Mouse (Mus musculus) MEL (cell line): ENCODE measurements at regions not wholly inside any gene's neighbourhood (a gene's known extent, or its start where the extent isn't known, plus 50 kb on each side); places are given as distances from the start of the nearest gene placed in this dataset.
A peak's percentile ranks its signal among the peaks of the same experiment; 100 is the strongest.

Experiments
- DNase-seq: peaks from one replicate; pipeline ENCODE4 v3.0.0; 2011; ENCODE audit warnings: low read depth, low spot score
- H3K27ac ChIP-seq: 2 replicates; pipeline ENCODE4 v1.5.1; 2012; ENCODE audit warnings: low read depth, mild to moderate bottlenecking, control low read depth, low read length, moderate library complexity; ENCODE audit not compliant: control insufficient read depth
- H3K27me3 ChIP-seq, 2 experiments: fragments of 150-350 bp in 1 of 2; sonication (generic) in 1 of 2; 2 replicates each; pipeline ENCODE4 v1.6.1; 2012; ENCODE audit warnings: low read length in 2 of 2, mild to moderate bottlenecking in 2 of 2, improper control_type of control experiment in 1 of 2, moderate library complexity in 1 of 2; ENCODE audit not compliant: insufficient read depth in 2 of 2, control insufficient read depth in 1 of 2
- H3K36me3 ChIP-seq, 2 experiments: 2 replicates each; pipeline ENCODE4 v1.6.1; 2012 to 2014; ENCODE audit warnings: low read length in 2 of 2, improper control_type of control experiment in 1 of 2, inconsistent platforms in 1 of 2, mild to moderate bottlenecking in 1 of 2; ENCODE audit not compliant: insufficient read depth in 2 of 2, control insufficient read depth in 1 of 2
- H3K4me1 ChIP-seq, 2 experiments: fragments of 150-350 bp in 1 of 2; sonication (generic) in 1 of 2; 2 replicates each; pipeline ENCODE4 v1.6.1; 2012; ENCODE audit warnings: low read length in 2 of 2, improper control_type of control experiment in 1 of 2, mild to moderate bottlenecking in 1 of 2; ENCODE audit not compliant: insufficient read depth in 2 of 2, control insufficient read depth in 1 of 2
- H3K4me3 ChIP-seq, 2 experiments: fragments of 150-350 bp in 1 of 2; sonication (generic) in 1 of 2; 2 replicates each; pipeline ENCODE4 v1.5.1; 2012; ENCODE audit warnings: low read depth in 2 of 2, low read length in 2 of 2, mild to moderate bottlenecking in 2 of 2, moderate library complexity in 2 of 2, control low read depth in 1 of 2, improper control_type of control experiment in 1 of 2; ENCODE audit not compliant: control insufficient read depth in 1 of 2, insufficient read depth in 1 of 2
- H3K79me2 ChIP-seq: 2 replicates; pipeline ENCODE4 v1.6.1; 2012; ENCODE audit warnings: mild to moderate bottlenecking, low read length, moderate library complexity; ENCODE audit not compliant: control insufficient read depth, poor library complexity, insufficient read depth
- H3K9ac ChIP-seq: 2 replicates; pipeline ENCODE4 v1.6.1; 2012; ENCODE audit warnings: low read depth, mild to moderate bottlenecking, control low read depth, low read length, moderate library complexity; ENCODE audit not compliant: control insufficient read depth, poor library complexity, severe bottlenecking
- H3K9me3 ChIP-seq: fragments of 150-350 bp; sonication (generic); replicated peaks from 2 replicates; pipeline ENCODE4 v1.6.1; 2012; ENCODE audit warnings: mild to moderate bottlenecking, low read length, improper control_type of control experiment, moderate library complexity; ENCODE audit not compliant: insufficient read depth
- BHLHE40 ChIP-seq: IDR thresholded peaks from 2 replicates; pipeline ENCODE4 v1.6.1; 2012; ENCODE audit warnings: low read depth, mild to moderate bottlenecking, inconsistent platforms, low read length, improper control_type of control experiment, borderline replicate concordance
- CHD1 ChIP-seq: IDR thresholded peaks from 2 replicates; pipeline ENCODE4 v1.6.1; 2012; ENCODE audit warnings: low read depth, mild to moderate bottlenecking, inconsistent platforms, low read length, improper control_type of control experiment
- CHD2 ChIP-seq: IDR thresholded peaks from 2 replicates; pipeline ENCODE4 v1.6.1; 2011; ENCODE audit warnings: low read length, improper control_type of control experiment
- CTCF ChIP-seq, 3 experiments: IDR thresholded peaks in 2 of 3; conservative IDR thresholded peaks in 1 of 3; 2 replicates each; pipeline ENCODE4 v1.5.1; 2011 to 2012; ENCODE audit warnings: low read length in 3 of 3, low read depth in 2 of 3, mild to moderate bottlenecking in 2 of 3, improper control_type of control experiment in 1 of 3, inconsistent platforms in 1 of 3, mixed read lengths in 1 of 3, moderate library complexity in 1 of 3; ENCODE audit not compliant: control insufficient read depth in 1 of 3, insufficient read depth in 1 of 3, poor library complexity in 1 of 3, severe bottlenecking in 1 of 3
- ELF1 ChIP-seq: IDR thresholded peaks from 2 replicates; pipeline ENCODE4 v1.6.1; 2014; ENCODE audit warnings: low read depth, mild to moderate bottlenecking, inconsistent platforms, low read length, improper control_type of control experiment, moderate library complexity
- EP300 ChIP-seq, 2 experiments: IDR thresholded peaks; 2 replicates each; pipeline ENCODE4 v1.6.1; 2011; ENCODE audit warnings: improper control_type of control experiment in 2 of 2, low read length in 2 of 2, low read depth in 1 of 2, mild to moderate bottlenecking in 1 of 2
- ETS1 ChIP-seq: IDR thresholded peaks from 2 replicates; pipeline ENCODE4 v1.6.1; 2012; ENCODE audit warnings: low read depth, mild to moderate bottlenecking, inconsistent platforms, low read length, improper control_type of control experiment, moderate library complexity
- KAT2A ChIP-seq: conservative IDR thresholded peaks from 2 replicates; pipeline ENCODE4 v1.6.1; 2012; ENCODE audit warnings: low read depth, low read length, improper control_type of control experiment, inconsistent platforms
- MAFK ChIP-seq: IDR thresholded peaks from 2 replicates; pipeline ENCODE4 v1.6.1; 2011; ENCODE audit warnings: low read depth, mild to moderate bottlenecking, low read length, improper control_type of control experiment, borderline replicate concordance
- MAX ChIP-seq: IDR thresholded peaks from 2 replicates; pipeline ENCODE4 v1.6.1; 2011; ENCODE audit warnings: low read length, improper control_type of control experiment
- MAZ ChIP-seq: IDR thresholded peaks from 2 replicates; pipeline ENCODE4 v1.6.1; 2012; ENCODE audit warnings: low read depth, mild to moderate bottlenecking, inconsistent platforms, low read length, improper control_type of control experiment
- MEF2A ChIP-seq: IDR thresholded peaks from 2 replicates; pipeline ENCODE4 v1.6.1; 2014; ENCODE audit warnings: low read depth, mild to moderate bottlenecking, inconsistent platforms, low read length, improper control_type of control experiment; ENCODE audit not compliant: poor library complexity, insufficient replicate concordance, severe bottlenecking; ENCODE audit errors: extremely low read depth
- MYB ChIP-seq: IDR thresholded peaks from 2 replicates; pipeline ENCODE4 v1.6.1; 2011; ENCODE audit warnings: mild to moderate bottlenecking, low read depth, low read length, improper control_type of control experiment
- MYC ChIP-seq: IDR thresholded peaks from 2 replicates; pipeline ENCODE4 v1.6.1; 2011; ENCODE audit warnings: low read depth, mild to moderate bottlenecking, low read length, improper control_type of control experiment, moderate library complexity
- NELFE ChIP-seq: IDR thresholded peaks from 2 replicates; pipeline ENCODE4 v1.6.1; 2011; ENCODE audit warnings: low read depth, low read length, improper control_type of control experiment
- POLR2A ChIP-seq, 2 experiments: IDR thresholded peaks; 2 replicates each; pipeline ENCODE4 v1.6.1; 2011 to 2012; ENCODE audit warnings: low read length in 2 of 2, mild to moderate bottlenecking in 2 of 2, control low read depth in 1 of 2, improper control_type of control experiment in 1 of 2, low read depth in 1 of 2, moderate library complexity in 1 of 2; ENCODE audit not compliant: control insufficient read depth in 1 of 2, insufficient read depth in 1 of 2, poor library complexity in 1 of 2
- POLR2AphosphoS5 ChIP-seq: IDR thresholded peaks from 2 replicates; pipeline ENCODE4 v1.6.1; 2012; ENCODE audit warnings: low read depth, borderline replicate concordance, mild to moderate bottlenecking, inconsistent platforms, low read length, moderate library complexity, mixed read lengths
- RAD21 ChIP-seq: IDR thresholded peaks from 2 replicates; pipeline ENCODE4 v1.6.1; 2011; ENCODE audit warnings: mild to moderate bottlenecking, low read depth, low read length, improper control_type of control experiment
- SIN3A ChIP-seq: IDR thresholded peaks from 2 replicates; pipeline ENCODE4 v1.6.1; 2012; ENCODE audit warnings: low read length, improper control_type of control experiment, inconsistent platforms
- TAL1 ChIP-seq: IDR thresholded peaks from 2 replicates; pipeline ENCODE4 v1.6.1; 2012; ENCODE audit warnings: mild to moderate bottlenecking, inconsistent platforms, low read length, moderate library complexity, mixed read lengths
- TBP ChIP-seq: IDR thresholded peaks from 2 replicates; pipeline ENCODE4 v1.8.0; 2011; ENCODE audit warnings: low read depth, low read length, improper control_type of control experiment
- TCF12 ChIP-seq: IDR thresholded peaks from 2 replicates; pipeline ENCODE4 v1.6.1; 2014; ENCODE audit warnings: low read depth, mild to moderate bottlenecking, inconsistent platforms, low read length, improper control_type of control experiment, moderate library complexity
- USF2 ChIP-seq, 2 experiments: IDR thresholded peaks; 2 replicates each; pipeline ENCODE4 v1.6.1; 2011 to 2012; ENCODE audit warnings: improper control_type of control experiment in 2 of 2, low read length in 2 of 2, borderline replicate concordance in 1 of 2, inconsistent platforms in 1 of 2, low read depth in 1 of 2, mild to moderate bottlenecking in 1 of 2; ENCODE audit not compliant: insufficient read depth in 1 of 2
- ZC3H11A ChIP-seq: IDR thresholded peaks from 2 replicates; pipeline ENCODE4 v1.6.1; 2012; ENCODE audit warnings: low read depth, mild to moderate bottlenecking, inconsistent platforms, low read length, improper control_type of control experiment
- ZMIZ1 ChIP-seq: IDR thresholded peaks from 2 replicates; pipeline ENCODE4 v1.6.1; 2012; ENCODE audit warnings: low read depth, mild to moderate bottlenecking, inconsistent platforms, low read length, improper control_type of control experiment, moderate library complexity
- ZNF384 ChIP-seq: IDR thresholded peaks from 2 replicates; pipeline ENCODE4 v1.6.1; 2012; ENCODE audit warnings: low read depth, mild to moderate bottlenecking, inconsistent platforms, low read length, improper control_type of control experiment

DNA sequence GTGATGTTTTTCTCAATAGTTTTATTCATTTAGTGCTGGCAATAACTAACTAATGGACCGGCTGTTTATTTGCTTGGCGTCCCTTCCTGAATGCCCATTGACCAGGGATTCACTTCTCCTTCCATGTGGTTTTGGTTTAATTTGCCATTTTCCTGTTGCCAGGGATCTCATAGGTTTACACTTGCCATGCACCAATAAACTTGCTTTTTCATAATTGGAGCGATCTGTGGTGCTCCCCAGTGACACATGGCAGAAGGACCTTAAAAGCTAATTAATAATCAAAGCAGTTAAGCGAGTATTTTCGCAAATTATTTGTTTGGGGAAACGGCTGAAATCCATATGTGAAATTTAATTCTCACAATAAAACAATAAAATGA, 245.2 kb upstream of the Itga1 start:
- no peaks in the 10 kb centered on the region; a peak in 1 of 4 replicates for H3K36me3 ChIP-seq
- no peaks in the 10 kb centered on the region for H3K9me3 ChIP-seq
- H3K4me3 ChIP-seq = no peak overlapping the region
- no peak for DNase-seq
- TF ChIP-seq BHLHE40 (no peak), POLR2A (IDR thresholded peaks at IDR 0.05; ENCODE audit: control insufficient read depth in 1 of 2, insufficient read depth in 1 of 2, low read depth in 1 of 2, low read length in 2 of 2, poor library complexity in 1 of 2) (no peak), ZMIZ1 (no peak), KAT2A (no peak), CTCF (IDR thresholded peaks at IDR 0.05 in 2 of 3, conservative IDR thresholded peaks at IDR 0.05 in 1 of 3; ENCODE audit: control insufficient read depth in 1 of 3, insufficient read depth in 1 of 3, low read depth in 2 of 3, low read length in 3 of 3, poor library complexity in 1 of 3, severe bottlenecking in 1 of 3) (no peak), MAZ (no peak), EP300 (IDR thresholded peaks at IDR 0.05; ENCODE audit: low read depth in 1 of 2, low read length in 2 of 2) (no peak), ETS1 (no peak), MYB (no peak), ELF1 (no peak), NELFE (no peak), MAFK (no peak), USF2 (IDR thresholded peaks at IDR 0.05; ENCODE audit: borderline replicate concordance in 1 of 2, insufficient read depth in 1 of 2, low read depth in 1 of 2, low read length in 2 of 2) (no peak), ZC3H11A (no peak), CHD1 (no peak), SIN3A (no peak), TBP (no peak)
- H3K27me3 ChIP-seq = no peaks in the 10 kb centered on the region
- H3K27ac ChIP-seq = no peak overlapping the region
- no peaks in the 10 kb centered on the region for H3K4me1 ChIP-seq
- H3K9ac ChIP-seq = no peak overlapping the region
- no peaks in the 10 kb centered on the region for H3K79me2 ChIP-seq

DNA sequence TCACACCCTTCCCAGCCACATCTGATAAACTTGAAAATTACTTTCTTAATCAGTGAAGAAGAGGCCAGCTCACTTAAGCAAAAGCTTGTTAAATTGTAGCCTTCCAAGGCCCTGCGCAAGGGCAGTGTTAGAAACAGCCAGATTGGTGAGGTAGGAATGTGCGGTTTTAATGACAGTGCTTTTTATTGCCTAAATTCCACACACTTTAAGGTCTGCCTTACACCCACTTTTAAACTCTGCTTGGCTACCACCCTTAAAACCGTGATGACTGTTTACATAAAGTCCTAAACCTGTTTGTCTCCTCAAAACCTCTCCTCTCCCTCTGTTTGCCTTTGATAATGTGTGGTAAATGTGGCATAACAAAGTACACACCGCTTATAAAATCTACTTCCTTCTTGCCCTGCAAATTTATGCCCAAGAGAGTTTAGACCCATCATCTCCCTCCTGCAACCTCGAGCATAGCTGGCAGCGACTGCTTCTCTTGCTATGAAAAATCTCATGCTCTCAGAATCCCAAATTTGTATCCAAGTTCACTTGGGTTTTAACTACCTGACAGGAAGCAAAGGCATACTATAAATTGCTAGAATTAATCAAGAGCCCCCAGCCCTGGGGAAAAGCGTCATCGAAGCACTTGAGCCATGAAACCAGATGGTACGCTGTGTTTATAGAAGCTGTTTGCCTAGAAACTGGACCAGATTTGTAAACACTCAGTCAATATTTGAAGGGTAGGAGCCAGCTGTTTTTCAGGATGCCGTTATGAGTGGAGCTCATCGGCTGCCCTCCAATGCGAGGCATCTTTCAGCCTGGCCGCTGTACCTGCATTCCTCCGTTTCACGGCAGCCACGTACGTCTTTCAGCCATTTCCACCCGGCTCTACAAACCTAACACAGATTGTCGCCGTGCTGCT, 244.6 kb upstream of the Itga1 start:
- H3K4me1 ChIP-seq = no peaks in the 10 kb centered on the region
- H3K27me3 ChIP-seq = no peaks in the 10 kb centered on the region
- H3K27ac ChIP-seq = no peak overlapping the region
- no peak for TF ChIP-seq RAD21
- TF ChIP-seq TBP = no peak
- no peak for TF ChIP-seq MEF2A
- no peak for TF ChIP-seq MAX
- no peak for TF ChIP-seq POLR2A (IDR thresholded peaks at IDR 0.05; ENCODE audit: control insufficient read depth in 1 of 2, insufficient read depth in 1 of 2, low read depth in 1 of 2, low read length in 2 of 2, poor library complexity in 1 of 2)
- TF ChIP-seq SIN3A = no peak
- no peak for TF ChIP-seq ZNF384
- no peak for TF ChIP-seq MYC
- no peak for TF ChIP-seq ETS1
- no peak for TF ChIP-seq CTCF (IDR thresholded peaks at IDR 0.05 in 2 of 3, conservative IDR thresholded peaks at IDR 0.05 in 1 of 3; ENCODE audit: control insufficient read depth in 1 of 3, insufficient read depth in 1 of 3, low read depth in 2 of 3, low read length in 3 of 3, poor library complexity in 1 of 3, severe bottlenecking in 1 of 3)
- TF ChIP-seq CHD2 = no peak
- TF ChIP-seq ZMIZ1 = no peak
- TF ChIP-seq MAZ = no peak
- TF ChIP-seq POLR2AphosphoS5 = no peak
- no peak for TF ChIP-seq MAFK
- TF ChIP-seq EP300 (IDR thresholded peaks at IDR 0.05; ENCODE audit: low read depth in 1 of 2, low read length in 2 of 2) = no peak
- no peak for TF ChIP-seq USF2 (IDR thresholded peaks at IDR 0.05; ENCODE audit: borderline replicate concordance in 1 of 2, insufficient read depth in 1 of 2, low read depth in 1 of 2, low read length in 2 of 2)
- TF ChIP-seq TCF12 = no peak
- TF ChIP-seq KAT2A = no peak
- TF ChIP-seq TAL1 = no peak
- no peaks in the 10 kb centered on the region for H3K79me2 ChIP-seq
- no peak overlapping the region for H3K4me3 ChIP-seq
- H3K36me3 ChIP-seq = no peaks in the 10 kb centered on the region; a peak in 1 of 4 replicates
- no peaks in the 10 kb centered on the region for H3K9me3 ChIP-seq
- DNase-seq = peak; percentile 7
- no peak overlapping the region for H3K9ac ChIP-seq
